Mouse (Mus musculus): Measurements from ENCODE around the gene Wfdc21.

The Wfdc21 gene

DNA sequence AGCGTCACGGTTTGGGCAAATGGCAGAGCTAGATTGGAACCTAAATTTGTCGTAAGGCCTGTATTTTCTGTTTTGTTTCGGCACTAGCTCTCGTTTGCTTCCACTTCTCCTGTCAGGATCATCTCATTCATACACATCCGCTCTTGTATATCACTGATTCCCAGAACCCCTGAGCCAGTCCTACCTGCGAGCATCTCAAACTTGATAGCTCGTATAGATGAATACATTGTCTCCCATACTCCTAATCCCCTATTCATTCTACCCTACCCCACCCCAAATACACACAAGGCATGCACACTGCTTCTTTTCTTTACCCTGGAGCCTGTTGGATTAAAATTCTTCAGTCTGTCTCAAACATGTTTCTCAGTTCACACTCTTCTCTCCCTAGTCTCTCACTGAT lies 7.5 kb downstream of the Wfdc21 start:
- DNase-seq: no peak

DNA sequence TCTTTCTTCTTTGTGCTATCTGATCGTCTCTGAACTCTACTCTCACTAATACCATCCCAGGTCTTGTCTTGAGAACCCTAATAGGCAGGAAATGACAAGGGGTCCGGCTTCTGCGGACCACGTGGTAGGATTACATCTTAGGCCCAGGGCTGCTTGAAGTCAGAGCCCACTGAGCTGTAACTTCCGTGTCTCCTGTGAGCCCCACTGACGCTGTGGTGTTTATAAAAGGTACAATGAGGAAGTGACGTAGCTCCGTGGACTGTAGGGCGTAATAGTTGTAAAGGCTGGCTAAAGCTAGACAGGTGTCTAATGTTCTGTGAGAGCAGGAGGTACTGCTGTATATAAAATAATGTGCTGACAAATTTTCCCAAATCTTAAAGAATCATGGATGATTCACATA lies 20.6 kb downstream of the Wfdc21 start:
- no peak for DNase-seq

DNA sequence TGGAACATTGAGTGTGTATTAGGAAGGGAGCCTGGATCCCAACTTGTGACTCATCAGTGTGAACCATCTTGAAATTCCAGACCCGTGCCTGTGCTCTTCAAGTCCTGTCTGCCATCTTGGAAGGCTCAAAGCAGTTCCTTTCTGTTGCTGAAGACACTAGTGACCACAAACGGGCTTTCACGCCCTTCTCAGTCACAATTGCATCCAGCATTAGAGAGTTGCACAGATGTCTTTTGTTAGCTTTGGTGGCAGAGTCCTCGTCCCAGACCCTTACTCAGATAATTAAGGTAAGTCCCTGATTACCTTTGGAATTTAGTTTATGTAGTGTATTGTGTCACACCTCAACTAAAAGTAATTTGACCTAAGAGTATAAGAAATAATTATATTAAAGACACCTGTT lies 22.2 kb downstream of the Wfdc21 start:
- DNase-seq: no peak

DNA sequence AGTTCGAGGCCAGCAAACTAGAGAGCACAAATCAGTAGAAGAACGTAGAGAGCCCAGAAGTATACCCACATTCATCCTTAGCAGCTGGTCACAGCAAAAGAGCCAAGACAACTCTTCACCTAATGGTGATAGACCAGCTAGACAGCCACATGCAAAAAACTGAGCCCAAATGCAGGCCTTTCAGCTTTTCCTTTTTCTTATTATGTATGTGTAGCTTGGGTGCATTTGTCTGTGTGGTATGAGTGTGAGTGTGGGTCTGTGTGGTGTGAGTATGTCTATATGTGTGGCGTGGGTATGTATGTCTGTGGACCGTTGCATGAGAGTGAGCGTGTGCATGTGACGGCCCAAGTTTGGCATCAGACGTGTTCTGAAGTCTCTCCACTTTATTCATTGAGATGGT lies 24.3 kb downstream of the Wfdc21 start:
- no peak for DNase-seq

DNA sequence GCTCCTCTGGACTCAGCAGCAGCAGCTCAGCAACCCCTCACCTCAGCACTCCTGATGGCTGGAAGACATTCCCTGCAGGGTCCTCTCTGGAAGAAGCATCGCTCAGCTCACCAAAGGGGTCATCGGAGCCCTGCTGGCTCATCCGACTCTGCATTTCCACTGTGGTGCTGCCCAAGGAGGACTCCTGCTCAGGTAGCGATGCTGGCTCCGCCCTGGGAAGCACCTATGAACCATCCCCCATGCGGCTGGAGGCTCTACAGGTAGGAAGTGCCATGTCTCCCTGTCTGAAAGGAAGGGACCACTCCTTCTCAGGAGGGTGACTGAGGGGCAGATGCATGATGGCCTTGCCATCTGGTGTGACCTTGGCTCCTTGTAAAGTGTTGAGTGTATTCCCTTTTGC lies 25.6 kb downstream of the Wfdc21 start:
- DNase-seq: no peak

DNA sequence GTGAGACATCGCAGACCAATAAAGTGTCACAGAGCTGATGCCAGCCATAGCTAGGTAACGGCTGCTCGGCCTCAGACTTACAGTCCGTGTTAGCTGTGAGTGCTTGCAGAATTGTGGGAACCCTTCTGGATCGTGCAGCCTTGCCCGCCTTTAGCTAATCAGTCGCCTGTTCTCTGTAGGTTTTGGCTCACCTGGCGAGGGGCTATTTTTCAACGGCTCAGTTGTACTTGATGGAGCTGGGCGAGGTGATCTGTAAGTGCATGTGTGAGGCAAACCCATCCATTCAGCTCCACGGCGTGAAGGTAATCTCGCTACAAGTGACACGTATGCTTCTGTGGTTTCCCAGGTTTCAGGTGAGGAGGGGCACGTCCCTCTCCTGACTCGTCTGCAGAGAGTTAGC lies 27.0 kb downstream of the Wfdc21 start:
- DNase-seq: no peak

DNA sequence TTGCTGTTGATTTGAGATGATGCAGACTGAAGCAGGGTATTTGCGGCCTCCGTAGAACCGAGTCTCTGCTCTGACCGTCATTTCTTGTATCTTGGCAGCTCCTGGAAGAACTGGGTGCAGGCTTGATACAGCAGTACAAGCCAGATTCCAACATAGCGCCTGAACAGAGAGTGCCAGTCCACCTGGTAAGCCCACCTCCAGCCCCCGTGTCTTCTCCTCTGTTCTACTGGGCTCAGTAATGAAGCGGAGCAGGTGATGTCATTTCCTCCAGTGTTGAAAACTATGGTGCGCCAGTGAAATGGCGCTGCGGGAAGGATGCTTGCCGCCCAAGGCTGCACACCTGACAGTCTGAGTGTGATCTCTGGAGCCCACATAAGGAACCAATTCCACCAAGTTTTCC lies 27.6 kb downstream of the Wfdc21 start:
- no peak for DNase-seq

DNA sequence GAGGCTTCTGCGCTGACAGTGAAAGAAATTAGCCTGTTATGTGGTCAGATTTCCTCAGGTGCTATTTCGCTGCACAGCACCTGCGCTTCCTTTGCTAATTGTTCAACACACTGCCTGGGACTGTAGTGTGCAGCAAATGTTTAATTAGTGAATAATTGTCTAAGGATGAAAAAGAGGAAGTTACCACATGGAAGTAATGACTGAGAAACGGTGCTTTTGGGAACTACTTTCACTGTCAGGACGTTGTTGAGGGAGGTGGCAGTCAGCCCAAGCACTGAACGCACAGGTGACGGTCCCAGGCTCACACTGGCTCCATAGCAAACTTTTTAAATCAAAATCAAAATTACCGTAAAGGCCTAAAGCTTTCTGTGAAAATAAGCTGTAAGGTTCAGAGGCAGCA lies 30.1 kb downstream of the Wfdc21 start:
- DNase-seq: no peak

DNA sequence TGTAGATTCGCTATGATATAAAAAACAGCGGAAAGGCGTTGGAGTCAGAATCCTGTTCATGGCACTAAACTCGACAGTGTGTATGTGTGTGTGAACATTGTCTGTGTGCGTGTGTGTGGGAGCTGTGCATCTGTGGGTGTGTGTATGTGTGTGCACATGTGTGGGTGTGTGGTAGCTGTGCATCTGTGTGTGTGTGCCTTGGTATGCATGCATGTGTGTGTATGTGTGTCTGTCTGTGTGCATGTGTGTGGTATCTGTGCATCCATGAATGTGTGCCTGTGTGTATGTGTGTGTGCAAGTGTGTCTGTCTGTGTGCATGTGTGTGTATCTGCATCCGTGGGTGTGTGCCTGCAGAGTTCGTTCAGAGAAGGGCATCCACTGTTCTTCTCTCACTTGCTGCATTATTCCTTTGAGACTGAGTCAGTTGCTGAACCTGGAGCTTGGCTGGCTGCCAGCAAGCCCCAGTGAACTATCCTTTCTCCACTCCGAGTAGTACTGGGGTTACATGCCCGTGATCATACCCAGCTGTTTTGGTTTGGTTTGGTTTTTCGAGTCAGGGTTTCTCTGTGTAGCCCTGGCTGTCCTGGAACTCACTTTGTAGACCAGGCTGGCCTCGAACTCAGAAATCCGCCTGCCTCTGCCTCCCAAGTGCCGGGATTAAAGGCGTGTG lies 37.3 kb downstream of the Wfdc21 start:
- DNase-seq: no peak

DNA sequence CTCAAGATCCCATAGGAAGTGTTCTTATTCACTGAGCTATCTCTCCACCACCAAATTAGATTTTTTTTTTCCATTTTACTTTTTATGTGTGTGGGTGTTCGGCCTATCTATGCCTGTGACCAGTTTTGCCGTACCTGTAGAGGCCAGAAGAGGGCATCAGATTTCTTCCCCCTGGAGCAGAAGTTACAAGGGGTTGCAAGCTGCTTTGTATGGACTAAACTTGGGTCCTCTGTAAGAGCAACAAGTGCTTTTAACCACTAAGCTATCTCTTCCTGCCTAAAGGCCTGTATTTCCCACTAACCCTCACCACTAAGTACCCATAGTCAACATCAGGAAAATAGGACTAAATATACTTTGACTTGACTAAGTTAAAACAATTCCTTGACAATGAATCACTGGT lies 37.9 kb downstream of the Wfdc21 start:
- peak; percentile 42 for DNase-seq

DNA sequence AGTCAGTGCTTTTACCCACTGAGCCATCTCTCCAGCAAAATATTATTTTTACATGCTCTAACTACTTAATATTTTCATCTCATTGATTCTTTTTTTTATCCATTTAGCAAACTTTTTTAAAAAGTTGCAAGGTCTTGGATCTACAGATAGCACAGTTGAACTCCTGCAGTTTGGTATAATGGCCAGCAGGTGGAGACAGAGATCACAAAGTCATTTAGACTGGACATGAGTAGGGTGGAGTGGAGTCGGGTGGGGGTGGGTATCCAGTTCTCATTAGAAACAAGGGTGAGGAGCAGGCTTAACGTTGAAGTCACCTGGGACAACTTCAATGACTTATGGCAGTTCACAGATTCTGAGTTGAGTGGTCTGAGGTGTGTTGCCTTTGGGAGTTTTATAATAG lies 38.6 kb downstream of the Wfdc21 start:
- peak; percentile 80 for DNase-seq

DNA sequence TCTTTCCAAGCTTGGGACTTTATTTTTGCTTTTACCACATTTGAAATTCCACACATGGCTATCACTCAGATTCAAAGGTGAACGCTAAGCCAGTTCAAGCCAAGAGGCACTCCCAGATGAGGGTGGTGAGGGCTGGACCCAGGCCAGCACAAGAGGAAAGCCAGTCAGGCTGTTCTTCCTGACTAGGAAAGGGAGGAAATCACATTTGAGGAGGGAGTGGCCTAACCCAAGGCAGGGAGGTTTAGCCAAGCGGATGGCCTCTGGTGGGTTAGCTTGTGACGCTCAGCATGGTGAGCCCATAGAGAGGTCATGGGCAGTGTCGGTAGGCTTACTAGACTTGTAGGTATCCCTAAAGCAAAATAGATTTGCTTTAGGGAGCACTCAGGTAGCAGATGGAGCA lies 40.1 kb downstream of the Wfdc21 start:
- peak; percentile 86 for DNase-seq

DNA sequence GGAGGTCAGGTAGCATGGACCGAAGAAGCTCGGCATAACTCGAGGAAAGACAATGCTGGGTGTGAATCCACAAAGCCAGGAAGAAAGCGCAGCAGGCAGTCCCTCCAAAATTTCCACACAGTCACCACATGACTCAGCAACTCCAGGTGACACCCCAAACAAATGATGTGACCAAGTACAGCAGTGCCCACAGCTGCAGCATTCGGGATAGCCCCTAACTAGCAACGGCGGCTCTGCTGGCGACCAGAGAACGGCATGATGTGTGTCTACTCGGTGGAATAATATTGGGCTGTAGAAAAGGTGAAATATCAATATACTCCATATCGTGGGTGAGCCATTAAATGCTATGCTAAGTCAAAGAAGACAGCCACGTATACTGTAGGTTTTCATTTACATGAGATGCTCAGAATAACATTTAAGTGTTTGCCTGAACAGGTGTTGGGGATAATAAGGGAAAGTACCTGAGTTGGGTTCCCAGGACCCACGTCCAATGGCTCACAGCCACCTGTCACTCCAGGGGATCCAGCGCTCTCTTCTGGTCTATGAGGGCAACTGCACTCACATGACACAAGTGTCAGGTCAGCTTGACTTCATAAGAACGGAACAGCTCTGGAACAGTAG lies 40.8 kb downstream of the Wfdc21 start:
- DNase-seq: no peak

DNA sequence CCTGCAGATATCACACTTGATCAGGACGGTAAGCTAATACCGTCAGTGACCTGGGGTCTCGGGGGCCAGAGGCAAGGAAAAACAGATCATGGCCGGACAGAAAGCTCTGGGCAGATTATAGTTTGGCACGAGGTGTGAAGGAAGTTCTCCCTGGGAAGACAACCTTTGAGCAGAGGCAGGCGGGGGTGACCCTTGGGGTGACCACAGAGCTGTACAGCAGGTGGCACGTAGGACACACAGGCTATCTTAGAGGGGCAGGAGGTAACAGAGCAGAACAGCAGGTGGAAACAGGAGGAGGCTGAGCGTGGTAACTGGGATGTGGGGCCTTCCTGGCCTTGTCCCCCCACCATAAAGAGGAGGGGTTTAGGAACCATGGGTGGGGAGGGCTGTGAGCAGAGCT lies 41.6 kb downstream of the Wfdc21 start:
- peak; percentile 63 for DNase-seq

DNA sequence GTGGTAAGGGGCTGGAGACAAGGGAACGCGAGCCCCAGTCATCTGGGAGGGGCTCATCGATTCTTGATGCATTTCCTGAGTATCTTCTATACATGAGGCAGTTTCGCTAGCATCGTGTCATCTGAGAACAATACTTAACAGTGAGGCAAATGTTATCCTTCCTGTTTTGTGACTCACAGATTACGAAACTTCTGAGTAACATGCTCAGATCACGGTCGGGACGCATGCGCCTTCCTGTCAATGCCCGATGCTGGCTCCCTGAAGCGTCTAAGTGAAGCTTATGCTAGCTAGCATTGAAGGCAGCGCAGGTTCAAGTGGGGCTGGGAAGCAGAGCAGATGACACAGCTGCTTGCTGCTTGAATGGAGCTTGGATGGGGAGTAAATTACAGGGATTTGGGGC lies 42.5 kb downstream of the Wfdc21 start:
- DNase-seq: peak; percentile 40

DNA sequence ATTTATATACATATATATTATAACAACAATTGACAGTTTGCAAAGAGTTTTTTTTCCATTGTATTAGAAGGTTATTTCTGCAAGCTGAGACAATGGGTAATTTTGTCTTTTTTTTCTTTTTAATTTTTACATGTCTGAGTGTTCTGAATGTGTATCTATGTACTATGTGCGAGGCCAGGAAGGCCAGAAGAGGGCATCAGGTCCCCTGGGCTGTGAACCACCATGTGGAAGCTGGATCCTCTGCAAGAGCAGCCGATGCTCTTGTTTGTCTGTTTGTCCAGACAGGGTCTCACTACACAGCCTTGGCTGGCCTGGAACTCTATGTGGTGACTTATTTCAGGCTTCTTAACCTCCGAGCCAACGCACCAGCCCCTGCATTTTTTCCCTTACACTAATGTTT lies 44.4 kb downstream of the Wfdc21 start:
- no peak for DNase-seq

DNA sequence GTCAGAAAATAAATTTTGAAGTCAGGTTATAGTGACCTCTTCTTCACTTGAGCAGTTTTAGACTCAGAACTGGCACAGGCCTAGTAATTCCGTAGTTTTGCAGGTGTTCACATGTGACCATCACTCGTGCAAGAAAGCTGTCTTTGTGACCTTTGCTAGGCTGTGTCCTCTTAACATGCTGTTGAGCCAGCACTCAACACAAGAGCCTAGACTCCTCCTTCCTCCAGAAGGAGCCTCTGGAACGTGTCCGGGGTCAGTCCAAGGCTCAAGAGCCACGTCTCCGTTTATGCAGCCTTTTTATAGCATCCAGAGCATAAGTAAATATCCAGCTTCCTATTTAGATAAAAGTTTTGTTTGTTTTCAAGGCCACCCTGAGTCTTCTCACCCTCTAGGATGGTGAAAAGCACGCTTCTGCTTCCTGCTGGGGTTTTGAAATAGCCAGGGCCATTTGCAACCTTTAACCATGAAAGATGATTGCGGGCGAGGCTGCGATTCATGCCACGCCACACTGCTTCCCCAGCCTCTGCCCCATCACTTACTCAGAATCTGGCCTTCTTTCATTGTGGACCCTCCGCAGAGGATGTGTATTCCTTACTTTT lies 45.7 kb downstream of the Wfdc21 start:
- DNase-seq: peak; percentile 65

DNA sequence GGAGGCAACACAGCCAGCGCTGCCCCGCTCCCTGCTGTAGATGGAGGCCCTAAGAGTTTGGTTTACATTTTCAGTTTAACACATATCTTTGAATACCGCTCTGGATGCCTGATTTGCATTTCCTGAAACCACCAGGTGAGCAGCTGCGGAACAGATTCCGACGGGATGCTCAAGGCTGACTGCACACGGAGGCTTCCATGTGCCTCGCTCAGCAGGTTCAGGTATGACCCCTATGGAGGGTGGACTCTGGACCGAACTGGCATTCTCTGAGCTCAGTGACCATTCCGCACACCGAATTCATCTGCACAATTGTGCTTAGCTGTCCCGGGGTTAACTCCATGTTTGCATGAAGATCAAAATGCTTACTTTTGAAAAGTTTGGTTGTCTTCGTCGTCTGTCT lies 46.5 kb downstream of the Wfdc21 start:
- peak; percentile 83 for DNase-seq

DNA sequence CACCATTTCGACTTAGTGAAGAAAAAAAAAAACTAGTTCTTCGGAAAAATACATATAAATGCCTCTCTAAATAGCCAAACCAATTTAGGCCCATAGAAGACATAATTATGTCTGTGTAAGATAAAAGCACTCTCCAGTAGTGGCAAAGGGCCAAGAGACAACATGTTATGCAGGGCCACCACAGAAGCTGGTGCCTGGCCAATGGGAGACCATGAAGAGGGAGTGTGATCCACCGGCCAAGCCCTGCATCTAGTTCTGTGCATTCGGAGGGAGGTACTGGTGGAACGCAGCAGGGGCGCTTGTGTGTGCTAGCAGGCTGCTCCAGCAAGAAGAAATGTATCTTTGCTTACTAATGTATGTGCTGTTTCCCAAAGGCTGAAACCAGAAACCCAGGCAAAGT lies 49.4 kb downstream of the Wfdc21 start:
- peak; percentile 42 for DNase-seq

DNA sequence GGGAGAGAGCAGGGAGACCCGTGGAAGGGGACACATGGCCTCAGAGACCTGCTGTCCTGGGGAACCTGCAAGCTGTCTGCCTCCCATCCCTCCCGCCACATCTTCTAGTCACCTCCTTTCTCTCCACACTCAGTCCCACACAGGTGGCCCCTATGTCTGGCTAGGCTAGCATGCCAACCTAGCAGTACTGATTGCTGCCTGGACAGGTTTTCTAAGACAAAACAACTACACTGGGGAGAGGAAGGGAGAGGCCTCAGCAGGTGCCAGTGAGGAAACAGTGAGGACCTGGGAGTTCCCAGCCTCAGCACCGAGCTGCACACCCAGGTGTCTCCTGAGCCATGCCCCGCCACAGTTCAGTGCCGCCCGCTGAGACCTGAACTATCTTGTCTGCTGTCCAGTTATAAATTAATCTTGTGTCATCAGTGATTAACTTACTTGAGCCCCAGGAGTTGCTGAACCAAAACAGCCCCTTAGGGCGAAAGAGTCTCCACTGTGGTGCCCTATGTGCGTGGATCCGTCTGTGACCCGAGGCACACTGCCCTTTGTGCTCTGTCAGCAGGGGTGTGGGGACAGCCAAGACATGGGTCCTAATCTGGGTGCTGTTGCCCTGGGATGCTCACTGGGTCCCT lies 50.4 kb downstream of the Wfdc21 start:
- peak; percentile 85 for DNase-seq

DNA sequence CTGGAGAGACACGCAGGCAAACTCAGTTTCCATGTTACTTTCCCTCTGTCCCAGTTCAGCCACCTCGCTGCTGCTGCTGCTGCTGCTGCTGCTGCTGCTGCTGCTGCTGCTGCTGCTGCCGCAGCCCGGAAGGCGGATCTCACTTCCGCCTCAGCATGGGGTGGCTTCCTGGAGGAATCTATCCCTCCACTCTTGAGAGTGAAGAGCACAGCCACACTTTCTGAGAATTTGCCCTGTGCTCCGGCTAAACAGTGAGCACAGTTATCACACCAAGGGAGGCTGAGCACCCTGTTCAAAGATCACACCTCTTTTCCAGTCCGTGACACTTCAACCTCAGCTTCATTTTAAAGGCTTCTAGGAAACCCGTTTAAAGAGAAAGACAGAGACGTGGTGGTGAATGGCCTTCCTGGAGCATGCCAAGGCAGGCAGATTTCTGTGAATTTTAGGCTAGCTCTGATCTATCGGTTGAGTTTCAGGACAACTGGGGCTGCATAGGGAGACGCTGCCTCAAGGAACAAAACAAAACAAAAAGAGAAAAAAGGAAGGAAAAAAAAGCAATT lies 53.2 kb downstream of the Wfdc21 start:
- peak; percentile 56 for DNase-seq

DNA sequence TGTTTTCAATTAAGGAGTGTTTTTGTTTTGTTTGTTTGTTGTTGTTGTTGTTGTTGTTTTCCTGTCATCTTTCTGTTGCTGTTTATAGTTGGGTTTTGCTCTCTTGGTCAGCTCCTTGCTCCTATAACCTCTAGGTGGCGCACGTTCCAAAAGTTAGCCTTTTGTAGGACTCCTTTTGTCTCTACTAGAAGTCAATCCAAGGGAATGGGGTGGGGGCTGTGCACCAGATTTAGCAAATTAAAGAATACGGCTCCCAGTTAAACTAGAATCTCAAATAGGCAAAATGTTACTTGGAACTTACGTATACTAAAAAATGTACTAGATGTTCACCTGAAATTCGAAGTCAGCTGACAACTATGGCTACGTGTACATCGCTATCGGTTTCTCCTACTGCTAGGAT lies 55.4 kb downstream of the Wfdc21 start:
- DNase-seq: peak; percentile 74
